Mouse (Mus musculus) liver, adult 2 months (tissue): ENCODE data around the gene Lamb2. TPM values are rescaled to one million over a fixed set of nuclear protein-coding genes. Genes with fewer than 3 reads are reported as not detected.

Experiments
- DNase-seq: peaks from one replicate; pipeline ENCODE4 v3.0.0-alpha.2; 2011; ENCODE audit warnings: low read depth, low spot score; ENCODE audit errors: extremely low read depth
- H3K27ac ChIP-seq: fragments of 200-500 bp; replicated peaks from 2 replicates; pipeline ENCODE4 v1.5.1; 2012; ENCODE audit warnings: low read depth, mild to moderate bottlenecking, control low read depth, inconsistent platforms, low read length; ENCODE audit not compliant: insufficient read depth
- H3K27me3 ChIP-seq: fragments of 200-500 bp; 2 replicates; pipeline ENCODE4 v1.6.1; 2012; ENCODE audit warnings: mild to moderate bottlenecking, moderate library complexity, low read length, inconsistent platforms; ENCODE audit not compliant: control insufficient read depth, insufficient read depth
- H3K36me3 ChIP-seq: fragments of 200-500 bp; 2 replicates; pipeline ENCODE4 v1.6.1; 2012; ENCODE audit warnings: low read length, inconsistent platforms; ENCODE audit not compliant: control insufficient read depth, insufficient read depth
- H3K4me1 ChIP-seq: fragments of 200-500 bp; 2 replicates; pipeline ENCODE4 v1.6.1; 2011; ENCODE audit warnings: low read length; ENCODE audit not compliant: control insufficient read depth, insufficient read depth
- H3K4me3 ChIP-seq: fragments of 200-500 bp; 2 replicates; pipeline ENCODE4 v1.5.1; 2011; ENCODE audit warnings: low read depth, mild to moderate bottlenecking, control low read depth, low read length, moderate library complexity; ENCODE audit not compliant: insufficient read depth
- H3K79me2 ChIP-seq: fragments of 200-500 bp; 2 replicates; pipeline ENCODE4 v1.6.1; 2012; ENCODE audit warnings: inconsistent platforms, mild to moderate bottlenecking, low read length, moderate library complexity; ENCODE audit not compliant: control insufficient read depth, insufficient read depth
- H3K9ac ChIP-seq: fragments of 200-500 bp; 2 replicates; pipeline ENCODE4 v1.6.1; 2012; ENCODE audit warnings: low read depth, mild to moderate bottlenecking, control low read depth, inconsistent platforms, low read length
- CTCF ChIP-seq: fragments of 200-500 bp; IDR thresholded peaks from 2 replicates; pipeline ENCODE4 v1.5.1; 2011; ENCODE audit warnings: low read depth, low read length, control low read depth
- POLR2A ChIP-seq: fragments of 200-500 bp; IDR thresholded peaks from 2 replicates; pipeline ENCODE4 v1.6.1; 2011; ENCODE audit warnings: low read length, control low read depth; ENCODE audit not compliant: insufficient read depth; ENCODE audit errors: extremely low read depth
- WGBS: fragments of 180-500 bp; shearing (Covaris S2); methylation state at CpG from one replicate; pipeline ENCODE4 v1.1.7; 2018; 5-methylcytosine and 5-hydroxymethylcytosine counted together
- polyA plus RNA-seq: library from polyadenylated mRNA; depleted of rRNA; stranded (reverse); fragments of >200 nt; gene quantifications from 2 replicates; pipeline ENCODE4 v1.2.3, GENCODE M21; 2012; rRNA removed
- total RNA-seq: library from RNA; depleted of rRNA; stranded (reverse); fragments of >200 nt; gene quantifications from 2 replicates; pipeline ENCODE4 v1.2.3, GENCODE M21; 2014; rRNA removed

The Lamb2 gene
- total and polyA plus RNA-seq, 2 experiments: 4.8 to 5.0 TPM

DNA sequence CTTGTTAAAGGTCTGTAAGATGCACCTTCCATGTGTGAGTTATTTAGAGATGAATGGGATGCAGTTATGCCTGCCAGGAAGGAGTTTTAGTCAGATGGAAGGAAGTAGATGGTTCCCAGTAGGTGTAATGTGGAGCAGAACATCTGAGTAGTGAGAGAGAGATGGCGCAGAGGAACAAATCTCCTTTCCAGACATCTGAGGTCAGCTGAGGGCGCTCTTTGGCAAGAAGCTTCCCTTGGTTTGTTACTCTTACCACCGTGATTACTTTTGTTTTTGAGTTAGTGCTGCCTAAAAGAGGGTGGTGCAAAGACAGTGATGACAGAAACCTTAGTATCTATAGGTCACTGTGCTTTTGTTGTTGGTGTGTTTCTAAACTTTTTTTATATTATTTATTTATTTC, 45.9 kb downstream of the Lamb2 start:
- H3K4me3 ChIP-seq: no peak overlapping the region
- H3K27me3 ChIP-seq: no peaks in the 10 kb centered on the region
- H3K27ac ChIP-seq: no peak overlapping the region
- H3K4me1 ChIP-seq: peaks cover 4% of the 10 kb centered on the region; the same call in 1 of the 2 replicates
- 45% methylated on average over 3 of the region's 3 CpGs for WGBS
- H3K9ac ChIP-seq: no peak overlapping the region
- peaks cover 26% of the 10 kb centered on the region for H3K36me3 ChIP-seq
- TF ChIP-seq CTCF: no peak
- TF ChIP-seq POLR2A: no peak
- no peak for DNase-seq
- H3K79me2 ChIP-seq: peaks cover 22% of the 10 kb centered on the region; the same call in 1 of the 2 replicates

DNA sequence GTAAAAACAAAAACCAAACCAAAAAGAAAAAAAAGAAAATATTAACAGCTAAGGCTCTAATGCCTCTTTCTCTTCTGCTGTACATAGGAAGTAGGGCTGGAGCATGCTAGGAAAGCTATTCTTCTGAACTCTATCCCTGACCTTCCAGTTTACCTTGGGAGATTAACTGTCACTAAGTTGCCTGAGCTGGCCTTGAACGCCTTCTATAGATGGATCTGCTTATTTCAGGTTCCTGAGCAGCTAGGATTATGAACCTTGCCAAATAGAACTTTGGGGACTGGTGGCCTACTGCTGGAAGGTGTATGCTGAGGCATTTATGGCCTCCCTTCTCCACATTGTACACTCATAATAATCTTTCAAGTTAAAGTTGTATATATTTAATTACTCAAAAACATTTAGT, 51.4 kb downstream of the Lamb2 start:
- Histone ChIP-seq H3K9ac (no peak overlapping the region), H3K27me3 (no peaks in the 10 kb centered on the region), H3K4me3 (no peak overlapping the region), H3K79me2 (peaks cover 8% of the 10 kb centered on the region; the same call in 1 of the 2 replicates), H3K27ac (no peak overlapping the region), H3K36me3 (peaks cover 52% of the 10 kb centered on the region), H3K4me1 (no peaks in the 10 kb centered on the region; the same call in 1 of the 2 replicates)
- TF ChIP-seq CTCF: no peak
- TF ChIP-seq POLR2A: no peak
- WGBS: 77% methylated on average over 1 of the region's 1 CpGs
- no peak for DNase-seq

DNA sequence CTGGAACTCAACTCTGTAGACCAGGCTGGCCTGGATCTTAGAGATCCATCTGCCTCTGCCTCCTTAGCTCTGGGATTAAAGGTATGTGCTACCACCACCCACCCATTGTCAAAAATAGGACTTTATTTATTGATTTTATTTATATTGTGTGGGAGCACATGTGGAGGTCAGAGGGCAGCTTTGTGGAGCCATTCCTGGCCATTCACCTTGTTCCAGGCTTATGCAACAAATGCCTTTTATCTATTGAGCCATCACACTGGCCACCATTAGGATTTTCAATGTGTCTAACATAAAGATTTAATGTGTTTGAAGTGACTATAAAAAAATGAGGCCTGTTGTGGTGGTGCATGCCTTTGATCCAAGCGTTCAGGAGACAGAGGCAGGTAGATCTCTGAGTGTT, 52.0 kb downstream of the Lamb2 start:
- TF ChIP-seq CTCF: no peak
- no peak for TF ChIP-seq POLR2A
- Histone ChIP-seq H3K27me3 (no peaks in the 10 kb centered on the region), H3K36me3 (peaks cover 55% of the 10 kb centered on the region), H3K4me3 (no peak overlapping the region), H3K9ac (no peak overlapping the region), H3K27ac (no peak overlapping the region), H3K79me2 (peaks cover 7% of the 10 kb centered on the region; the same call in 1 of the 2 replicates), H3K4me1 (no peaks in the 10 kb centered on the region; the same call in 1 of the 2 replicates)
- DNase-seq: no peak
- 92% methylated on average over 1 of the region's 1 CpGs for WGBS

Other genes with a start within 250 kb of the Lamb2 start
- gene Dag1, start 215.8 kb upstream of the Lamb2 start, total RNA-seq: 20.7 and 28.8 TPM in 2 replicates
- 24.9 and 29.9 TPM in 2 replicates for gene Dag1, start 215.8 kb upstream of the Lamb2 start, polyA plus RNA-seq
- 5.8 and 9.0 TPM in 2 replicates for gene Nicn1, start 189.3 kb upstream of the Lamb2 start, total RNA-seq
- 15.9 and 21.2 TPM in 2 replicates for gene Nicn1, start 189.3 kb upstream of the Lamb2 start, polyA plus RNA-seq
- 65.5 and 66.6 TPM in 2 replicates for gene Amt, start 182.9 kb upstream of the Lamb2 start, total RNA-seq
- gene Amt, start 182.9 kb upstream of the Lamb2 start, polyA plus RNA-seq: 45.8 and 54.5 TPM in 2 replicates
- 123 TPM in 2 replicates for gene Rhoa, start 173.6 kb upstream of the Lamb2 start, total RNA-seq
- 64.7 and 82.8 TPM in 2 replicates for gene Rhoa, start 173.6 kb upstream of the Lamb2 start, polyA plus RNA-seq
- gene Tcta, start 173.6 kb upstream of the Lamb2 start, total RNA-seq: 17.7 and 17.9 TPM in 2 replicates
- gene Tcta, start 173.6 kb upstream of the Lamb2 start, polyA plus RNA-seq: 35.2 and 41.2 TPM in 2 replicates
- 5,129 and 5,348 TPM in 2 replicates for gene Gpx1, start 140.8 kb upstream of the Lamb2 start, total RNA-seq
- 8,357 and 9,405 TPM in 2 replicates for gene Gpx1, start 140.8 kb upstream of the Lamb2 start, polyA plus RNA-seq
- gene Usp4, start 131.9 kb upstream of the Lamb2 start, total RNA-seq: 62.0 and 63.8 TPM in 2 replicates
- gene Usp4, start 131.9 kb upstream of the Lamb2 start, polyA plus RNA-seq: 63.3 and 65.2 TPM in 2 replicates
- not detected in 2 replicates for gene 1700102P08Rik, start 86.9 kb upstream of the Lamb2 start, total RNA-seq
- gene 1700102P08Rik, start 86.9 kb upstream of the Lamb2 start, polyA plus RNA-seq: not detected in 2 replicates
- gene Ccdc36, start 51.3 kb upstream of the Lamb2 start, total RNA-seq: not detected in 2 replicates
- not detected in 2 replicates for gene Ccdc36, start 51.3 kb upstream of the Lamb2 start, polyA plus RNA-seq
- gene BC048562, start 43.3 kb upstream of the Lamb2 start, total RNA-seq: not detected in 2 replicates
- not detected in 2 replicates for gene BC048562, start 43.3 kb upstream of the Lamb2 start, polyA plus RNA-seq
- 5.6 and 6.4 TPM in 2 replicates for gene Ccdc71, start 19.2 kb upstream of the Lamb2 start, total RNA-seq
- 13.2 and 15.7 TPM in 2 replicates for gene Ccdc71, start 19.2 kb upstream of the Lamb2 start, polyA plus RNA-seq
- gene Klhdc8b, start 18.2 kb upstream of the Lamb2 start, total RNA-seq: 8.7 and 10.1 TPM in 2 replicates
- gene Klhdc8b, start 18.2 kb upstream of the Lamb2 start, polyA plus RNA-seq: 13.2 and 25.6 TPM in 2 replicates
- 24.3 and 34.1 TPM in 2 replicates for gene Usp19, start 10.9 kb downstream of the Lamb2 start, total RNA-seq
- 51.7 and 80.5 TPM in 2 replicates for gene Usp19, start 10.9 kb downstream of the Lamb2 start, polyA plus RNA-seq
- 69.6 and 70.6 TPM in 2 replicates for gene Qars, start 28.0 kb downstream of the Lamb2 start, total RNA-seq
- 90.2 and 99.4 TPM in 2 replicates for gene Qars, start 28.0 kb downstream of the Lamb2 start, polyA plus RNA-seq
- gene Qrich1, start 37.1 kb downstream of the Lamb2 start, total RNA-seq: 43.0 and 52.7 TPM in 2 replicates
- 50.7 and 54.9 TPM in 2 replicates for gene Qrich1, start 37.1 kb downstream of the Lamb2 start, polyA plus RNA-seq
- 33.6 and 39.3 TPM in 2 replicates for gene Impdh2, start 80.5 kb downstream of the Lamb2 start, total RNA-seq
- gene Impdh2, start 80.5 kb downstream of the Lamb2 start, polyA plus RNA-seq: 62.5 and 72.8 TPM in 2 replicates
- gene Ndufaf3, start 87.7 kb downstream of the Lamb2 start, total RNA-seq: 12.0 and 13.4 TPM in 2 replicates
- 29.0 and 31.3 TPM in 2 replicates for gene Ndufaf3, start 87.7 kb downstream of the Lamb2 start, polyA plus RNA-seq
- 32.8 and 35.2 TPM in 2 replicates for gene Dalrd3, start 90.2 kb downstream of the Lamb2 start, total RNA-seq
- 104 and 130 TPM in 2 replicates for gene Dalrd3, start 90.2 kb downstream of the Lamb2 start, polyA plus RNA-seq
- gene Wdr6, start 99.0 kb downstream of the Lamb2 start, total RNA-seq: 6.4 and 8.1 TPM in 2 replicates
- gene Wdr6, start 99.0 kb downstream of the Lamb2 start, polyA plus RNA-seq: 8.4 and 14.8 TPM in 2 replicates
- gene P4htm, start 117.9 kb downstream of the Lamb2 start, total RNA-seq: 0.09 and 0.13 TPM in 2 replicates
- 0.46 and 0.67 TPM in 2 replicates for gene P4htm, start 117.9 kb downstream of the Lamb2 start, polyA plus RNA-seq
- 34.0 and 37.1 TPM in 2 replicates for gene Arih2, start 169.7 kb downstream of the Lamb2 start, total RNA-seq
- 25.5 and 26.8 TPM in 2 replicates for gene Arih2, start 169.7 kb downstream of the Lamb2 start, polyA plus RNA-seq
- gene Slc25a20, start 182.4 kb downstream of the Lamb2 start, total RNA-seq: 96.4 and 118 TPM in 2 replicates
- 52.5 and 70.6 TPM in 2 replicates for gene Slc25a20, start 182.4 kb downstream of the Lamb2 start, polyA plus RNA-seq
- 20.0 and 26.2 TPM in 2 replicates for gene Prkar2a, start 209.6 kb downstream of the Lamb2 start, total RNA-seq
- 23.4 and 28.8 TPM in 2 replicates for gene Prkar2a, start 209.6 kb downstream of the Lamb2 start, polyA plus RNA-seq